Mouse (Mus musculus) myocyte (in vitro differentiated cells): ENCODE data around the gene Nudt15. TPM values are rescaled to one million over a fixed set of nuclear protein-coding genes. Genes with fewer than 3 reads are reported as not detected.

Experiments
- H3K27me3 ChIP-seq: one replicate; pipeline ENCODE4 v1.6.1; 2011; ENCODE audit not compliant: control insufficient read depth, insufficient read depth, insufficient read length
- H3K36me3 ChIP-seq: one replicate; pipeline ENCODE4 v1.6.1; 2011; ENCODE audit not compliant: control insufficient read depth, insufficient read depth
- H3K4me2 ChIP-seq: one replicate; pipeline ENCODE4 v1.6.1; 2011; ENCODE audit warnings: low read depth, control low read depth
- H3K4me3 ChIP-seq: one replicate; pipeline ENCODE4 v1.5.1; 2011; ENCODE audit warnings: mild to moderate bottlenecking, control low read depth, moderate library complexity
- H3K79me2 ChIP-seq: one replicate; pipeline ENCODE4 v1.6.1; 2011; ENCODE audit not compliant: control insufficient read depth, insufficient read depth
- H3ac ChIP-seq: one replicate; pipeline ENCODE4 v1.6.1; 2011; ENCODE audit not compliant: control insufficient read depth, insufficient read length
- CEBPB ChIP-seq: IDR thresholded peaks from 2 replicates; pipeline ENCODE4 v1.6.1; 2011; ENCODE audit warnings: mild to moderate bottlenecking, moderate library complexity; ENCODE audit not compliant: poor library complexity, insufficient read depth, severe bottlenecking
- E2F4 ChIP-seq: IDR thresholded peaks from one replicate; pipeline ENCODE4 v1.6.1; 2011; ENCODE audit warnings: mild to moderate bottlenecking, control low read depth, moderate library complexity; ENCODE audit not compliant: insufficient read depth
- MAX ChIP-seq: IDR thresholded peaks from one replicate; pipeline ENCODE4 v1.6.1; 2011; ENCODE audit warnings: low read depth, mild to moderate bottlenecking, control low read depth
- MYOD1 ChIP-seq, 3 experiments: IDR thresholded peaks; one replicate each; pipeline ENCODE4 v1.6.1; 2011; ENCODE audit warnings: control low read depth in 2 of 3, low read depth in 2 of 3, mild to moderate bottlenecking in 2 of 3, moderate library complexity in 1 of 3; ENCODE audit not compliant: insufficient read length in 2 of 3, control insufficient read depth in 1 of 3
- MYOG ChIP-seq, 3 experiments: IDR thresholded peaks; one replicate each; pipeline ENCODE4 v1.6.1; 2011; ENCODE audit warnings: control low read depth in 2 of 3, low read depth in 2 of 3, mild to moderate bottlenecking in 2 of 3; ENCODE audit not compliant: insufficient read length in 2 of 3, control insufficient read depth in 1 of 3, insufficient read depth in 1 of 3
- POLR2A ChIP-seq: IDR thresholded peaks from one replicate; pipeline ENCODE4 v1.6.1; 2011; ENCODE audit warnings: low read depth, mild to moderate bottlenecking, control low read depth, moderate library complexity; ENCODE audit not compliant: insufficient read length
- POLR2AphosphoS2 ChIP-seq: IDR thresholded peaks from one replicate; pipeline ENCODE4 v1.6.1; 2011; ENCODE audit warnings: low read depth, control low read depth; ENCODE audit not compliant: insufficient read length
- REST ChIP-seq: IDR thresholded peaks from one replicate; pipeline ENCODE4 v1.6.1; 2011; ENCODE audit warnings: mild to moderate bottlenecking, control low read depth, moderate library complexity; ENCODE audit not compliant: insufficient read depth, insufficient read length
- SRF ChIP-seq: IDR thresholded peaks from one replicate; pipeline ENCODE4 v1.6.1; 2011; ENCODE audit warnings: low read depth; ENCODE audit not compliant: control insufficient read depth, insufficient read length
- TCF12 ChIP-seq: IDR thresholded peaks from one replicate; pipeline ENCODE4 v1.6.1; 2011; ENCODE audit warnings: mild to moderate bottlenecking, control low read depth; ENCODE audit not compliant: poor library complexity, insufficient read depth, severe bottlenecking
- TCF3 ChIP-seq: IDR thresholded peaks from one replicate; pipeline ENCODE4 v1.6.1; 2011; ENCODE audit warnings: low read depth, control low read depth; ENCODE audit not compliant: insufficient read length
- USF1 ChIP-seq: IDR thresholded peaks from one replicate; pipeline ENCODE4 v1.6.1; 2011; ENCODE audit warnings: low read depth, mild to moderate bottlenecking, control low read depth, moderate library complexity
- polyA plus RNA-seq: library from polyadenylated mRNA; unstranded; fragments of >200 nt; fragmentation: generic; extraction: Trizol; gene quantifications from one replicate; pipeline ENCODE4 v1.2.1, GENCODE M21; 2012; ENCODE audit warnings: missing spikeins

Nudt15 gene
- polyA plus RNA-seq, 1 experiment = 2.0 TPM

GRCm38 (mm10) chr14:73483516-73484229 is 64.4 kb downstream of the Nudt15 start:
- Histone ChIP-seq H3K79me2 (no peaks in the 10 kb centered on the region), H3ac (no peak overlapping the region), H3K36me3 (no peaks in the 10 kb centered on the region), H3K4me3 (no peak overlapping the region), H3K4me2 (no peak overlapping the region), H3K27me3 (no peaks in the 10 kb centered on the region)
- TF ChIP-seq E2F4 (no peak), REST (no peak), MYOD1 (IDR thresholded peaks at IDR 0.05; ENCODE audit: control insufficient read depth in 1 of 3, insufficient read length in 2 of 3, low read depth in 2 of 3) (no peak), USF1 (no peak), SRF (no peak), POLR2AphosphoS2 (no peak), CEBPB (no peak), MYOG (IDR thresholded peaks at IDR 0.05; ENCODE audit: control insufficient read depth in 1 of 3, insufficient read depth in 1 of 3, insufficient read length in 2 of 3, low read depth in 2 of 3) (no peak), MAX (no peak), TCF3 (no peak), TCF12 (no peak), POLR2A (no peak)

- no peaks in the 10 kb centered on the region for H3K79me2 ChIP-seq
- no peak overlapping the region for H3K4me2 ChIP-seq
- H3K4me3 ChIP-seq = no peak overlapping the region
- TF ChIP-seq POLR2AphosphoS2 (no peak), MAX (no peak), CEBPB (no peak)
- H3K27me3 ChIP-seq = no peaks in the 10 kb centered on the region
- H3ac ChIP-seq = no peak overlapping the region
- no peaks in the 10 kb centered on the region for H3K36me3 ChIP-seq
These were observed 68.3 kb downstream of the Nudt15 start for GRCm38 (mm10) chr14:73479771-73480170.

DNA sequence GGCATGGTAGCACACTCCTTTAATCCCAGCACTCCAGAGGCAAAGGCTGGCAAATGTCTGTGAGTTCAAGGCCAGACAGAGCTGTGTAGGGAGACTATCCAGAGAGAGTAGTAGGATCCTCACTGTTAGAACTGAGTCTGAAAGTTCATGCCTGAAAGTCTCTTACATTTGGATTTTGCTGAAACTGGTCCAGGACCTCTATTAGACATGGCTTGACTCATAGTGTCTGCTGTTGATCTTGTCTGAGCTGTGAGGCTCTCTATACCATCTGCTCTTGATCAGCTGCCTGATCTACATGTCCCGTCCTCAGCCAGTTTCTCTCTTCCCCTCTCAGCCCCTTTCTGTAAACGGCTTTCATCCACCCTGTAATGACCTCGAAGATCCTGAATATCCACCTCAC is 69.7 kb downstream of the Nudt15 start:
- TF ChIP-seq MAX (no peak), TCF12 (no peak), REST (no peak)
- Histone ChIP-seq H3K36me3 (no peaks in the 10 kb centered on the region), H3K27me3 (no peaks in the 10 kb centered on the region), H3ac (no peak overlapping the region), H3K4me3 (no peak overlapping the region), H3K79me2 (no peaks in the 10 kb centered on the region), H3K4me2 (no peak overlapping the region)

DNA sequence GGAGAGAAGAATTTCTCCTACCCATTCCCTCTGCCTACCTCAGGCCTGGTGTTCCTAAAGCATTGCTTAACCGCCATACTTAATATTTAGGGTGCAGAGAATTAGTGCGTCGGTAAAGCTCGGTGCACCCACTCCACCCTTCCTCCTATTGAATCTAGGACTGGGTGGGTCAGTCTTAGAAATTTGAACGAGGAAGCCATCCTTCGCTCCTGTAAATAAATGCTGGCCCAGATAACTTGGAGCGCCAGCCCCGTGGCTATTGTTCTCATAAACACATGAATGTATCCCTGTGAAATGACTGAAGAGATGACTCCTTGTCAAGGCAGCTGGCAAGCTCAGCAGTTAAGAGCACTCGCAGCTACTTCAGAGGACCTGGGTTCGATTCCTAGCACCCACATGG is 71.0 kb downstream of the Nudt15 start:
- H3ac ChIP-seq = no peak overlapping the region
- no peak overlapping the region for H3K4me2 ChIP-seq
- H3K27me3 ChIP-seq = no peaks in the 10 kb centered on the region
- no peaks in the 10 kb centered on the region for H3K79me2 ChIP-seq
- no peaks in the 10 kb centered on the region for H3K36me3 ChIP-seq
- H3K4me3 ChIP-seq = no peak overlapping the region
- no peak for TF ChIP-seq SRF
- no peak for TF ChIP-seq REST
- no peak for TF ChIP-seq MYOG (IDR thresholded peaks at IDR 0.05; ENCODE audit: control insufficient read depth in 1 of 3, insufficient read depth in 1 of 3, insufficient read length in 2 of 3, low read depth in 2 of 3)
- no peak for TF ChIP-seq TCF12

DNA sequence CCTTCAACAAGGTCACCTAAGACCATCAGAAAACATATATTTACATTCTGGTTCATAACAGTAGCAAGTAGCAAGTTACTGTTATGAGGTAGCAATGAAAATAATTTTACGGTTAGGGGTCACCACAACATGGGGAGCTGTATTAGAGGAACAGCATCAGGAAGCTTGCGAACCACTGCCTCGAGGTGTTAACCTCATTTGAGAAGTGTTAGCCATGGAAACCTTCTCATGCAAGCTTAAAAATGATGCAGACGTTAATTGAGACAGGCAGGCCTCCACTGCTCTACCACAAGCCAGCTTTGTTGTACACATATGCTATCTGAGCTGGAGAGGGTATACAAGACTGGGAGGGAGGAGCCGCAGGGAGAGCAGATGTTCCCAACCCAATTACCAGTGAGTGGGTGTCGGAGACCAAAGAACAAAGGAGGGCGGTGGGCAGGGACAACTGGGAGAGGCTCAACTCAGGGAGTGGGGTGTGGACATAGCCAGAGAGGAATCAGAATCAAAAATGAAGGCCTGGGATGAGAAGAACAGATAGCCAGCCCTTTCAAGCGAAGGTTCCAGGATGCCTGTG is 71.6 kb downstream of the Nudt15 start:
- TF ChIP-seq MYOG (IDR thresholded peaks at IDR 0.05; ENCODE audit: control insufficient read depth in 1 of 3, insufficient read depth in 1 of 3, insufficient read length in 2 of 3, low read depth in 2 of 3) = peak in 1 of 3 experiments; percentile 57
- no peak for TF ChIP-seq USF1
- no peak for TF ChIP-seq TCF3
- no peak for TF ChIP-seq MAX
- peak in 2 of 3 experiments; percentile 46 to 69 for TF ChIP-seq MYOD1 (IDR thresholded peaks at IDR 0.05; ENCODE audit: control insufficient read depth in 1 of 3, insufficient read length in 2 of 3, low read depth in 2 of 3)
- no peak for TF ChIP-seq POLR2AphosphoS2
- Histone ChIP-seq H3K27me3 (no peaks in the 10 kb centered on the region), H3K36me3 (no peaks in the 10 kb centered on the region), H3K79me2 (no peaks in the 10 kb centered on the region), H3ac (no peak overlapping the region), H3K4me3 (no peak overlapping the region), H3K4me2 (no peak overlapping the region)
